Mouse (Mus musculus): ENCODE measurements around the gene Dhx29. TPM values are rescaled to one million over a fixed set of nuclear protein-coding genes. Genes with fewer than 3 reads are reported as not detected.

The Dhx29 gene
- total RNA-seq (2023) = 10 to 100 TPM; 22.1 to 22.3 TPM

GRCm38 (mm10) chr13:112927287-112928001, at the start of gene Dhx29, which contains the start of gene Mtrex:
Dhx29 (plus strand) TSS chr13:112927454.
Mtrex (minus strand) TSS chr13:112927398.

DNA sequence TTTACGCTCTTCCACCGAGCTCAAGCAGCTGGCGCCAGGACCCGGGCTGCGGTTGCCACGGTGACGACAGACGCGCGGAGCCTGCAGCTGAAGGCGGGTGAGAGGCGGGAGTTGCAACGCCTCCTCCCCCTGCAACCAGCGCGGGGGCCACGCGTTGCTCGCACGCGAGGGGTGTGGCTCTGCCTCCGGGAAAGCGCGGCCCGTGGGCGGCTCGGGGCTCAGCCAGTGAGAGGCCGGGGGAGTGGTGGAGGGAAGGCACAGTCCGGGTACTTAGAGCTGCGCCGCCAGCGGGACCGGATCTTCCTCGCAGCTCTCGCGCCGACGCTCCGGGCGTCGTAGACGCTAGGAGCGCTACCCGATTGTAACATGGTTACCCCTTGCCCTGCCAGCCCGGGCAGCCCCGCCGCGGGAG, 60.3 kb downstream of the Dhx29 start, which contains the start of gene Ccno:
Gene Ccno, plus strand, starts transcription at position 271 of the 412 bp plus-strand sequence.

DNA sequence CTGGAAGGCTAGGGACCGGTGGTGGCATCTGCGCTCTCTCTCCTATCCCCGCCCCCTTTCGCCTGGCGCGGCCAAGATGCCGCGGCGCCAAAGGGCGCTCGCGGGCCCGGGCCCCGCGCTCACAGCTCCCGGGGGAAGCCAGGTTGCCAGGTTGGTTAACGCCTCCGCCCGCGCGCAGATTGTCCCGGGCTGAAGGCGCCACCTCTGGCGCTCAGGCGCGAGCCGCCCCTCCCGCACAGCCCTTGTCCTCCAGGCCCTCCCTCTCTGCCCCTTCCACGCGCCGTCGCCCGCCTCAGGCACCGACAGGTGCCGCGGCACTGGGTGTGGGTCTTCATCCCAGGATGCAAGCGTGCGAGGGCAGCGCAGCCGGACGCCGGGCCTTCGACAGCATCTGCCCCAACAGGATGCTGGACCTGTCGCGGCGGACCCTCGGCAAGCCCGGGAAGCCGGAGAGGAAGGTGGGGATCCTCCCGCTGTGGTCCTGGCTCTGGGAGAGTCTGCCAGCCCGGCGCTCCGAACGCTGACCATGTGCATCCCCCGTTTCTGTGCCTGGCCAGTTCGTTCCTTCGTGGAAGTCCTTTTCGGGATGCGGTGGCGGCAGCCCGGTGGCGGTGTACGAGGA, 66.4 kb downstream of the Dhx29 start, which contains the start of gene Mcidas:
Gene Mcidas, plus strand, starts transcription at position 315 of the 622 bp plus-strand sequence.

Other genes starting within 250 kb of the Dhx29 start
- gene Plpp1, start 126.7 kb upstream of the Dhx29 start, total RNA-seq (2023) = not detected
- 10 to 100 TPM; 59.4 to 64.3 TPM for gene Mtrex, start 56 bp upstream of the Dhx29 start, total RNA-seq (2023)
- under 1 TPM in 1 of 2 experiments, not detected in 1; 0.30 TPM for gene Ccno, start 60.3 kb downstream of the Dhx29 start, total RNA-seq (2023)
- not detected for gene Mcidas, start 66.4 kb downstream of the Dhx29 start, total RNA-seq (2023)
- not detected for gene Cdc20b, start 107.7 kb downstream of the Dhx29 start, total RNA-seq (2023)
- not detected for gene Gpx8, start 119.0 kb downstream of the Dhx29 start, total RNA-seq (2023)
- 1 to 10 TPM in 1 of 2 experiments, not detected in 1; 3.7 TPM for gene Gzma, start 173.5 kb downstream of the Dhx29 start, total RNA-seq (2023)

Data from B cell, adult 67 days (primary cell).